Mouse (Mus musculus) intestine, embryonic 15.5 days (tissue): Measurements from ENCODE around the gene Tuba1a. TPM values are rescaled to one million over a fixed set of nuclear protein-coding genes. Genes with fewer than 3 reads are reported as not detected.

Experiments
- ATAC-seq: fragments of 200-750 bp; cut with Nextera tagmentation; 2 replicates; pipeline ENCODE4 v1.8.0; 2017; ENCODE audit warnings: moderate TSS enrichment, moderate library complexity
- H3K27ac ChIP-seq: fragments of 300-500 bp; sonication (generic); 2 replicates; pipeline ENCODE4 v1.5.1; 2015; ENCODE audit warnings: mild to moderate bottlenecking, inconsistent platforms
- H3K27me3 ChIP-seq: fragments of 300-500 bp; sonication (generic); replicated peaks from 2 replicates; pipeline ENCODE4 v1.6.1; 2015; ENCODE audit warnings: inconsistent platforms
- H3K36me3 ChIP-seq: fragments of 300-500 bp; sonication (generic); 2 replicates; pipeline ENCODE4 v1.6.1; 2015; ENCODE audit warnings: inconsistent platforms
- H3K4me1 ChIP-seq: fragments of 300-500 bp; sonication (generic); replicated peaks from 2 replicates; pipeline ENCODE4 v1.6.1; 2015; ENCODE audit warnings: inconsistent platforms
- H3K4me2 ChIP-seq: fragments of 300-500 bp; sonication (generic); replicated peaks from 2 replicates; pipeline ENCODE4 v1.6.1; 2015; ENCODE audit warnings: mild to moderate bottlenecking, inconsistent platforms
- H3K4me3 ChIP-seq: fragments of 300-500 bp; sonication (generic); replicated peaks from 2 replicates; pipeline ENCODE4 v1.5.1; 2015; ENCODE audit warnings: inconsistent platforms
- H3K9ac ChIP-seq: fragments of 300-500 bp; sonication (generic); 2 replicates; pipeline ENCODE4 v1.6.1; 2015; ENCODE audit warnings: inconsistent platforms
- H3K9me3 ChIP-seq: fragments of 300-500 bp; sonication (generic); 2 replicates; pipeline ENCODE4 v1.6.1; 2016; ENCODE audit warnings: inconsistent platforms
- WGBS: fragments of 180-500 bp; shearing (Covaris S2); methylation state at CpG from one replicate; pipeline ENCODE4 v1.1.7; 2015; 5-methylcytosine and 5-hydroxymethylcytosine counted together
- polyA plus RNA-seq: library from polyadenylated mRNA; unstranded; fragments of >200 nt; fragmentation: Nextera tagmentation; extraction: Ambion mirVana; gene quantifications from 2 replicates; pipeline ENCODE4 v1.2.1, GENCODE M21; 2015

The Tuba1a gene
- polyA plus RNA-seq = 981 and 999 TPM in 2 replicates

- Histone ChIP-seq H3K9me3 (no peaks in the 10 kb centered on the region), H3K27ac (peak within 1 kb of the TSS; percentile 96), H3K4me2 (peak within 1 kb of the TSS; percentile 62), H3K36me3 (0 out of 2 replicates have a peak, but pooled peaks cover 4% of the 10 kb centered on the region), H3K4me3 (peak within 1 kb of the TSS; percentile 71), H3K27me3 (no peaks in the 10 kb centered on the region), H3K4me1 (peaks cover 6% of the 10 kb centered on the region), H3K9ac (peak within 1 kb of the TSS; percentile 78)
- peak; percentile 95 for ATAC-seq
- 6% methylated on average over 28 of the region's 28 CpGs for whole genome bisulfite sequencing
Measured at GRCm38 (mm10) chr15:98953401-98954356, at the start of gene Tuba1a, which contains the start of gene Gm49450. Tuba1a (minus strand) TSS chr15:98953703. Gm49450 (minus strand) TSS chr15:98953551.

- H3K9ac ChIP-seq = peak overlapping the region; percentile 32
Measured at GRCm38 (mm10) chr15:99001451-99001931, 48.0 kb upstream of the Tuba1a start.

GRCm38 (mm10) chr15:99000535-99001283 is 47.2 kb upstream of the Tuba1a start:
- H3K9ac ChIP-seq = no peak overlapping the region

More at GRCm38 (mm10) chr15:99001451-99001931, 48.0 kb upstream of the Tuba1a start:
- ATAC-seq = peak; percentile 41
- no peak overlapping the region for H3K27ac ChIP-seq
- H3K36me3 ChIP-seq = no peaks in the 10 kb centered on the region
- no peaks in the 10 kb centered on the region for H3K27me3 ChIP-seq
- H3K4me1 ChIP-seq = peaks cover 19% of the 10 kb centered on the region
- 14% methylated on average over 17 of the region's 17 CpGs for WGBS
- H3K4me2 ChIP-seq = peak overlapping the region; percentile 65
- H3K9me3 ChIP-seq = no peaks in the 10 kb centered on the region
- peak overlapping the region; percentile 23 for H3K4me3 ChIP-seq

GRCm38 (mm10) chr15:98998775-98999157 is 45.3 kb upstream of the Tuba1a start:
- ATAC-seq = no peak
- H3K4me2 ChIP-seq = no peak overlapping the region
- H3K36me3 ChIP-seq = no peaks in the 10 kb centered on the region
- 43% methylated on average over 6 of the region's 6 CpGs for WGBS
- H3K4me3 ChIP-seq = no peak overlapping the region
- no peaks in the 10 kb centered on the region for H3K9me3 ChIP-seq
- no peak overlapping the region for H3K9ac ChIP-seq
- no peaks in the 10 kb centered on the region for H3K27me3 ChIP-seq
- H3K4me1 ChIP-seq = peaks cover 19% of the 10 kb centered on the region
- H3K27ac ChIP-seq = no peak overlapping the region; the same call in 1 of the 2 replicates

More at GRCm38 (mm10) chr15:99000535-99001283, 47.2 kb upstream of the Tuba1a start:
- Histone ChIP-seq H3K27me3 (no peaks in the 10 kb centered on the region), H3K4me3 (no peak overlapping the region), H3K4me1 (peaks cover 19% of the 10 kb centered on the region), H3K9me3 (no peaks in the 10 kb centered on the region), H3K36me3 (no peaks in the 10 kb centered on the region), H3K4me2 (peak overlapping the region; percentile 65), H3K27ac (no peak overlapping the region)
- no peak for ATAC-seq
- 41% methylated on average over 14 of the region's 14 CpGs for WGBS

GRCm38 (mm10) chr15:98997938-98998774 is 44.7 kb upstream of the Tuba1a start:
- H3K27ac ChIP-seq = peak overlapping the region; percentile 40; the same call in 1 of the 2 replicates

GRCm38 (mm10) chr15:98996840-98997239 is 43.3 kb upstream of the Tuba1a start:
- H3K27ac ChIP-seq = no peak overlapping the region
- H3K9me3 ChIP-seq = no peaks in the 10 kb centered on the region
- H3K4me3 ChIP-seq = no peak overlapping the region
- no peak for ATAC-seq
- no peaks in the 10 kb centered on the region for H3K27me3 ChIP-seq
- H3K9ac ChIP-seq = no peak overlapping the region
- H3K4me1 ChIP-seq = peaks cover 22% of the 10 kb centered on the region
- no peak overlapping the region for H3K4me2 ChIP-seq
- WGBS = 83% methylated on average over 7 of the region's 7 CpGs
- no peaks in the 10 kb centered on the region for H3K36me3 ChIP-seq

More at GRCm38 (mm10) chr15:98997938-98998774, 44.7 kb upstream of the Tuba1a start:
- H3K9me3 ChIP-seq = no peaks in the 10 kb centered on the region
- ATAC-seq = peak; percentile 72
- H3K36me3 ChIP-seq = no peaks in the 10 kb centered on the region
- H3K4me3 ChIP-seq = no peak overlapping the region
- peaks cover 19% of the 10 kb centered on the region for H3K4me1 ChIP-seq
- no peak overlapping the region for H3K4me2 ChIP-seq
- H3K27me3 ChIP-seq = no peaks in the 10 kb centered on the region
- 36% methylated on average over 13 of the region's 13 CpGs for WGBS
- no peak overlapping the region for H3K9ac ChIP-seq

- no peak for ATAC-seq
- Histone ChIP-seq H3K4me1 (peaks cover 20% of the 10 kb centered on the region), H3K27me3 (no peaks in the 10 kb centered on the region), H3K4me2 (no peak overlapping the region), H3K36me3 (no peaks in the 10 kb centered on the region), H3K9ac (no peak overlapping the region), H3K27ac (no peak overlapping the region), H3K9me3 (no peaks in the 10 kb centered on the region), H3K4me3 (no peak overlapping the region)
- WGBS = 86% methylated on average over 9 of the region's 9 CpGs
Measured at GRCm38 (mm10) chr15:98994957-98995520, 41.5 kb upstream of the Tuba1a start.

GRCm38 (mm10) chr15:98993865-98994264 is 40.4 kb upstream of the Tuba1a start:
- Histone ChIP-seq H3K4me2 (peak overlapping the region; percentile 61; the same call in 1 of the 2 replicates), H3K9me3 (no peaks in the 10 kb centered on the region), H3K36me3 (no peaks in the 10 kb centered on the region), H3K4me3 (no peak overlapping the region), H3K9ac (no peak overlapping the region), H3K27ac (no peak overlapping the region), H3K4me1 (peaks cover 20% of the 10 kb centered on the region), H3K27me3 (no peaks in the 10 kb centered on the region)
- no peak for ATAC-seq
- 3% methylated on average over 11 of the region's 11 CpGs for WGBS

GRCm38 (mm10) chr15:98993093-98993793 is 39.7 kb upstream of the Tuba1a start:
- 5% methylated on average over 35 of the region's 35 CpGs for whole genome bisulfite sequencing
- Histone ChIP-seq H3K4me3 (peak overlapping the region; percentile 37), H3K36me3 (no peaks in the 10 kb centered on the region), H3K9ac (peak overlapping the region; percentile 41), H3K27ac (peak overlapping the region; percentile 83), H3K9me3 (no peaks in the 10 kb centered on the region), H3K4me1 (peaks cover 16% of the 10 kb centered on the region), H3K4me2 (peak overlapping the region; percentile 61), H3K27me3 (no peaks in the 10 kb centered on the region)
- ATAC-seq = peak; percentile 95

GRCm38 (mm10) chr15:98992086-98992912 is 38.8 kb upstream of the Tuba1a start:
- peak overlapping the region; percentile 39 for H3K9ac ChIP-seq

More at GRCm38 (mm10) chr15:98992086-98992912, 38.8 kb upstream of the Tuba1a start:
- ATAC-seq = peak; percentile 56
- H3K27me3 ChIP-seq = no peaks in the 10 kb centered on the region
- peak overlapping the region; percentile 37 for H3K4me3 ChIP-seq
- H3K27ac ChIP-seq = peak overlapping the region; percentile 83; the same call in 1 of the 2 replicates
- H3K9me3 ChIP-seq = no peaks in the 10 kb centered on the region
- H3K4me1 ChIP-seq = peaks cover 16% of the 10 kb centered on the region
- H3K36me3 ChIP-seq = no peaks in the 10 kb centered on the region
- whole genome bisulfite sequencing = 32% methylated on average over 17 of the region's 17 CpGs
- peak overlapping the region; percentile 61 for H3K4me2 ChIP-seq
